Mouse (Mus musculus): ENCODE results near the gene Kcnab3.

- TF ChIP-seq CTCF (IDR thresholded peaks at IDR 0.05) (no peak), EP300 (IDR thresholded peaks at IDR 0.05) (0 out of 2 replicates have a peak, but pooled peaks have one; percentile 20)
These were observed 2.4 kb upstream of the Kcnab3 start, which contains the start of the genes Cntrob and Trappc1 for GRCm38 (mm10) chr11:69323667-69324111.
